Comparison of ENCODE assay signal across 13 mouse cellular contexts in genomic region chr5:114589026-114589425, GRCm38 (mm10). TPM values are rescaled to one million over a fixed set of nuclear protein-coding genes. Genes with fewer than 3 reads are reported as not detected.
DNase-seq lines count a peak whose midpoint lies in the region; ATAC-seq and TF ChIP-seq lines count a peak whose summit lies in the region.
"Had no signal": no experiment of that assay in that cellular context is flagged by ENCODE, and none has a peak within 500 bp of the region (broad histone marks: within the 10 kb centered on the region; RNA-seq: fewer than 3 reads in every experiment).

No protein-coding gene starts in this region.

- H3K36me3 ChIP-seq in forebrain, embryonic 12.5 days (replicated peaks): no peaks in the 10 kb centered on the region
- no peaks in the 10 kb centered on the region for H3K36me3 ChIP-seq in intestine, postnatal 0 days (ENCODE audit: control insufficient read depth, insufficient read depth)
- H3K36me3 ChIP-seq in midbrain, embryonic 12.5 days: no peaks in the 10 kb centered on the region
- H3K36me3 ChIP-seq: limb, embryonic 15.5 days; stomach, embryonic 15.5 days had no signal

- H3K9me3 ChIP-seq in forebrain, embryonic 12.5 days: no peaks in the 10 kb centered on the region
- no peaks in the 10 kb centered on the region for H3K9me3 ChIP-seq in intestine, postnatal 0 days (ENCODE audit: control insufficient read depth)
- H3K9me3 ChIP-seq in midbrain, embryonic 12.5 days: no peaks in the 10 kb centered on the region
- H3K9me3 ChIP-seq: limb, embryonic 15.5 days; stomach, embryonic 15.5 days had no signal

- no peak overlapping the region for H3K4me2 ChIP-seq in forebrain, embryonic 12.5 days
- H3K4me2 ChIP-seq in intestine, postnatal 0 days (replicated peaks; ENCODE audit: low read depth): peak overlapping the region; percentile 21; the same call in 1 of the 2 replicates
- no peak overlapping the region for H3K4me2 ChIP-seq in midbrain, embryonic 12.5 days (replicated peaks)
- H3K4me2 ChIP-seq: limb, embryonic 15.5 days; stomach, embryonic 15.5 days had no signal

- peak; percentile 18 for ATAC-seq in forebrain, embryonic 12.5 days (ENCODE audit: low FRiP score)
- ATAC-seq in intestine, postnatal 0 days: no peak
- ATAC-seq in midbrain, embryonic 12.5 days (ENCODE audit: low FRiP score, low read depth): 0 out of 2 replicates have a peak, but pooled peaks have one; percentile 13
- no peak for ATAC-seq in megakaryocyte progenitor cell, adult 5-6 weeks (replicated peaks; ENCODE audit: poor library complexity)

- peak overlapping the region; percentile 68 for H3K27ac ChIP-seq in forebrain, embryonic 12.5 days
- H3K27ac ChIP-seq in intestine, postnatal 0 days (ENCODE audit: low read depth, low read length): no peak overlapping the region
- H3K27ac ChIP-seq in midbrain, embryonic 12.5 days (replicated peaks): peak overlapping the region; percentile 77
- H3K27ac ChIP-seq: limb, embryonic 15.5 days; stomach, embryonic 15.5 days had no signal

- TF ChIP-seq CTCF in intestine, postnatal 0 days (IDR thresholded peaks at IDR 0.05; ENCODE audit: low read depth): no peak

- WGBS in forebrain, embryonic 12.5 days: 16% methylated on average over 6 of the region's 6 CpGs
- WGBS in intestine, postnatal 0 days: 29% methylated on average over 6 of the region's 6 CpGs
- 31% methylated on average over 6 of the region's 6 CpGs for WGBS in midbrain, embryonic 12.5 days

- H3K4me3 ChIP-seq in forebrain, embryonic 12.5 days (replicated peaks): no peak overlapping the region
- no peak overlapping the region for H3K4me3 ChIP-seq in intestine, postnatal 0 days (ENCODE audit: low read depth, low read length)
- H3K4me3 ChIP-seq in midbrain, embryonic 12.5 days: no peak overlapping the region
- H3K4me3 ChIP-seq: limb, embryonic 15.5 days; stomach, embryonic 15.5 days had no signal

- H3K27me3 ChIP-seq in forebrain, embryonic 12.5 days: peaks cover 25% of the 10 kb centered on the region
- no peaks in the 10 kb centered on the region for H3K27me3 ChIP-seq in intestine, postnatal 0 days (replicated peaks; ENCODE audit: control insufficient read depth, insufficient read depth, low read length)
- H3K27me3 ChIP-seq in midbrain, embryonic 12.5 days: peaks cover 25% of the 10 kb centered on the region
- H3K27me3 ChIP-seq: stomach, embryonic 15.5 days had no signal

- peak; percentile 8 for DNase-seq in adrenal gland, adult 2 months
- DNase-seq in adrenal gland, postnatal 14 days: no peak
- DNase-seq in frontal cortex, postnatal 25 days (ENCODE audit: low spot score in 2 of 2): no peak
- DNase-seq in thymus, postnatal 10 days (ENCODE audit: low spot score in 2 of 2): no peak
- DNase-seq: heart, adult 11 months; heart, postnatal 36 days; lung, postnatal 4 days had no signal

- H3K9ac ChIP-seq in forebrain, embryonic 12.5 days: no peak overlapping the region; the same call in 1 of the 2 replicates
- no peak overlapping the region for H3K9ac ChIP-seq in intestine, postnatal 0 days (ENCODE audit: low read depth, low read length)
- peak overlapping the region; percentile 4; the same call in 1 of the 2 replicates for H3K9ac ChIP-seq in midbrain, embryonic 12.5 days (replicated peaks)
- H3K9ac ChIP-seq: limb, embryonic 15.5 days; stomach, embryonic 15.5 days had no signal

- H3K4me1 ChIP-seq in forebrain, embryonic 12.5 days: peaks cover 98% of the 10 kb centered on the region
- peaks cover 13% of the 10 kb centered on the region for H3K4me1 ChIP-seq in intestine, postnatal 0 days (replicated peaks; ENCODE audit: control insufficient read depth, insufficient read depth, low read length)
- peaks cover 93% of the 10 kb centered on the region for H3K4me1 ChIP-seq in midbrain, embryonic 12.5 days

RNA-seq across cellular contexts. Expression of gene Fam222a, which starts 21.2 kb away (rescaled TPM):
- 10 to 100 TPM; 32.9 to 84.3 TPM for total RNA-seq in adrenal gland, adult 2 months (2021)
- polyA plus RNA-seq in adrenal gland, adult 2 months (2012; rRNA removed): 68.3 and 72.0 TPM in 2 replicates
- 55.8 and 77.0 TPM in 2 replicates for total RNA-seq in adrenal gland, postnatal 14 days (2021)
- polyA plus RNA-seq in forebrain, embryonic 12.5 days (2016; fragmentation: Nextera tagmentation; extraction: Ambion mirVana): 6.9 and 10.2 TPM in 2 replicates
- polyA plus RNA-seq in intestine, postnatal 0 days (2015; fragmentation: Nextera tagmentation; extraction: Ambion mirVana): 2.3 and 3.2 TPM in 2 replicates
- polyA plus RNA-seq in midbrain, embryonic 12.5 days (2016; fragmentation: Nextera tagmentation; extraction: Ambion mirVana): 9.4 and 10.2 TPM in 2 replicates
- 0.47 and 0.88 TPM in 2 replicates for total RNA-seq in megakaryocyte progenitor cell, adult 5-6 weeks (2015)
- 0.04 TPM in 1 of 2 replicates, not detected in the other for total RNA-seq in megakaryocyte progenitor cell, adult 5-6 weeks (2017)

Comparison
In these comparisons a context has a peak if more than half of its experiments do, and no peak if none do; other contexts are left out.
1. ATAC-seq: peak in forebrain, embryonic 12.5 days (single experiment) and midbrain, embryonic 12.5 days (single experiment); none in intestine, postnatal 0 days (single experiment) and megakaryocyte progenitor cell, adult 5-6 weeks (single experiment).